Mouse (Mus musculus): ENCODE measurements around the gene Olfr62. TPM values are rescaled to one million over a fixed set of nuclear protein-coding genes. Genes with fewer than 3 reads are reported as not detected.

The Olfr62 gene
- not detected in 2 replicates for polyA plus RNA-seq (2012; rRNA removed)

GRCm38 (mm10) chr4:118658652-118659051, at the start of gene Olfr62:
TSS of gene Olfr62 (plus strand) at chr4:118658952.
- Histone ChIP-seq H3K4me3 (ENCODE audit: insufficient read depth, low read depth, low read length) (no peak within 1 kb of the TSS), H3K4me1 (ENCODE audit: control insufficient read depth, insufficient read depth, low read length) (no peaks in the 10 kb centered on the region), H3K27ac (ENCODE audit: insufficient read depth, low read depth, low read length) (no peak within 1 kb of the TSS), H3K27me3 (replicated peaks; ENCODE audit: control insufficient read depth, insufficient read depth, low read length) (no peaks in the 10 kb centered on the region), H3K36me3 (ENCODE audit: control insufficient read depth, insufficient read depth, low read length) (no peaks in the 10 kb centered on the region)
- DNase-seq = no peak
- TF ChIP-seq CTCF (conservative IDR thresholded peaks at IDR 0.05; ENCODE audit: insufficient read depth, insufficient read length, low read depth, low read length) (no peak), POLR2A (IDR thresholded peaks at IDR 0.05; ENCODE audit: low read depth, low read length) (no peak)

GRCm38 (mm10) chr4:118609836-118610235, 48.9 kb upstream of the Olfr62 start:
- Histone ChIP-seq H3K4me3 (ENCODE audit: insufficient read depth, low read depth, low read length) (no peak overlapping the region), H3K4me1 (ENCODE audit: control insufficient read depth, insufficient read depth, low read length) (no peaks in the 10 kb centered on the region), H3K27me3 (replicated peaks; ENCODE audit: control insufficient read depth, insufficient read depth, low read length) (no peaks in the 10 kb centered on the region), H3K27ac (ENCODE audit: insufficient read depth, low read depth, low read length) (no peak overlapping the region), H3K36me3 (ENCODE audit: control insufficient read depth, insufficient read depth, low read length) (no peaks in the 10 kb centered on the region)
- TF ChIP-seq POLR2A (IDR thresholded peaks at IDR 0.05; ENCODE audit: low read depth, low read length) (no peak), CTCF (conservative IDR thresholded peaks at IDR 0.05; ENCODE audit: insufficient read depth, insufficient read length, low read depth, low read length) (no peak)
- DNase-seq = no peak
- 48% methylated on average over 3 of the region's 3 CpGs for WGBS

- Histone ChIP-seq H3K4me1 (ENCODE audit: control insufficient read depth, insufficient read depth, low read length) (no peaks in the 10 kb centered on the region), H3K4me3 (ENCODE audit: insufficient read depth, low read depth, low read length) (no peak overlapping the region), H3K36me3 (ENCODE audit: control insufficient read depth, insufficient read depth, low read length) (no peaks in the 10 kb centered on the region), H3K27ac (ENCODE audit: insufficient read depth, low read depth, low read length) (no peak overlapping the region), H3K27me3 (replicated peaks; ENCODE audit: control insufficient read depth, insufficient read depth, low read length) (no peaks in the 10 kb centered on the region)
- TF ChIP-seq CTCF (conservative IDR thresholded peaks at IDR 0.05; ENCODE audit: insufficient read depth, insufficient read length, low read depth, low read length) (peak; percentile 21; the same call in 1 of the 2 replicates), POLR2A (IDR thresholded peaks at IDR 0.05; ENCODE audit: low read depth, low read length) (no peak)
- WGBS = 30% methylated on average over 11 of the region's 11 CpGs
- DNase-seq = peak; percentile 31
Observed at GRCm38 (mm10) chr4:118612619-118613018, 46.1 kb upstream of the Olfr62 start.

GRCm38 (mm10) chr4:118615412-118615811, 43.3 kb upstream of the Olfr62 start:
- Histone ChIP-seq H3K27me3 (replicated peaks; ENCODE audit: control insufficient read depth, insufficient read depth, low read length) (no peaks in the 10 kb centered on the region), H3K36me3 (ENCODE audit: control insufficient read depth, insufficient read depth, low read length) (no peaks in the 10 kb centered on the region), H3K4me1 (ENCODE audit: control insufficient read depth, insufficient read depth, low read length) (no peaks in the 10 kb centered on the region), H3K27ac (ENCODE audit: insufficient read depth, low read depth, low read length) (no peak overlapping the region), H3K4me3 (ENCODE audit: insufficient read depth, low read depth, low read length) (no peak overlapping the region)
- TF ChIP-seq POLR2A (IDR thresholded peaks at IDR 0.05; ENCODE audit: low read depth, low read length) (no peak), CTCF (conservative IDR thresholded peaks at IDR 0.05; ENCODE audit: insufficient read depth, insufficient read length, low read depth, low read length) (no peak)
- WGBS = 85% methylated on average over 11 of the region's 11 CpGs
- no peak for DNase-seq

GRCm38 (mm10) chr4:118620279-118620966, 38.3 kb upstream of the Olfr62 start, which contains the start of the genes Cfap57 and Ebna1bp2:
TSS of gene Cfap57 (minus strand) at chr4:118620777.
TSS of gene Ebna1bp2 (plus strand) at chr4:118620799.
- no peak for TF ChIP-seq POLR2A (IDR thresholded peaks at IDR 0.05; ENCODE audit: low read depth, low read length)
- no peak for TF ChIP-seq CTCF (conservative IDR thresholded peaks at IDR 0.05; ENCODE audit: insufficient read depth, insufficient read length, low read depth, low read length)
- Histone ChIP-seq H3K27me3 (replicated peaks; ENCODE audit: control insufficient read depth, insufficient read depth, low read length) (no peaks in the 10 kb centered on the region), H3K4me1 (ENCODE audit: control insufficient read depth, insufficient read depth, low read length) (peaks cover 3% of the 10 kb centered on the region; the same call in 1 of the 2 replicates), H3K36me3 (ENCODE audit: control insufficient read depth, insufficient read depth, low read length) (no peaks in the 10 kb centered on the region), H3K4me3 (ENCODE audit: insufficient read depth, low read depth, low read length) (peak within 1 kb of the TSS; percentile 78), H3K27ac (ENCODE audit: insufficient read depth, low read depth, low read length) (no peak within 1 kb of the TSS)
- DNase-seq = peak; percentile 97
- WGBS = under 1% methylated on average over 40 of the region's 41 CpGs

GRCm38 (mm10) chr4:118620967-118621320, 37.8 kb upstream of the Olfr62 start:
- Histone ChIP-seq H3K4me3 (ENCODE audit: insufficient read depth, low read depth, low read length) (peak overlapping the region; percentile 78), H3K27ac (ENCODE audit: insufficient read depth, low read depth, low read length) (no peak overlapping the region), H3K4me1 (ENCODE audit: control insufficient read depth, insufficient read depth, low read length) (peaks cover 3% of the 10 kb centered on the region; the same call in 1 of the 2 replicates), H3K27me3 (replicated peaks; ENCODE audit: control insufficient read depth, insufficient read depth, low read length) (no peaks in the 10 kb centered on the region), H3K36me3 (ENCODE audit: control insufficient read depth, insufficient read depth, low read length) (no peaks in the 10 kb centered on the region)
- under 1% methylated on average over 23 of the region's 23 CpGs for WGBS
- TF ChIP-seq CTCF (conservative IDR thresholded peaks at IDR 0.05; ENCODE audit: insufficient read depth, insufficient read length, low read depth, low read length) (no peak), POLR2A (IDR thresholded peaks at IDR 0.05; ENCODE audit: low read depth, low read length) (no peak)
- no peak for DNase-seq

GRCm38 (mm10) chr4:118621781-118622180, 37.0 kb upstream of the Olfr62 start:
- Histone ChIP-seq H3K4me3 (ENCODE audit: insufficient read depth, low read depth, low read length) (no peak overlapping the region), H3K36me3 (ENCODE audit: control insufficient read depth, insufficient read depth, low read length) (no peaks in the 10 kb centered on the region), H3K27me3 (replicated peaks; ENCODE audit: control insufficient read depth, insufficient read depth, low read length) (no peaks in the 10 kb centered on the region), H3K4me1 (ENCODE audit: control insufficient read depth, insufficient read depth, low read length) (peaks cover 3% of the 10 kb centered on the region; the same call in 1 of the 2 replicates), H3K27ac (ENCODE audit: insufficient read depth, low read depth, low read length) (no peak overlapping the region)
- TF ChIP-seq CTCF (conservative IDR thresholded peaks at IDR 0.05; ENCODE audit: insufficient read depth, insufficient read length, low read depth, low read length) (no peak), POLR2A (IDR thresholded peaks at IDR 0.05; ENCODE audit: low read depth, low read length) (no peak)
- 77% methylated on average over 9 of the region's 9 CpGs for WGBS
- DNase-seq = no peak
